Mouse (Mus musculus) kidney, embryonic 16.5 days (tissue): ENCODE measurements around the gene Itga2. TPM values are rescaled to one million over a fixed set of nuclear protein-coding genes. Genes with fewer than 3 reads are reported as not detected.
A peak's percentile ranks its signal among the peaks of the same experiment; 100 is the strongest.

Experiments used
- ATAC-seq: fragments of 200-750 bp; cut with Nextera tagmentation; 2 replicates; pipeline ENCODE4 v1.8.0; 2017; ENCODE audit warnings: moderate TSS enrichment; ENCODE audit not compliant: low FRiP score, low TSS enrichment
- H3K27ac ChIP-seq: fragments of 300-500 bp; sonication (generic); 2 replicates; pipeline ENCODE4 v1.5.1; 2014; ENCODE audit warnings: low read length
- H3K27me3 ChIP-seq: fragments of 300-500 bp; sonication (generic); 2 replicates; pipeline ENCODE4 v1.6.1; 2014; ENCODE audit warnings: low read length, control low read depth, mixed read lengths; ENCODE audit not compliant: insufficient read depth
- H3K36me3 ChIP-seq: fragments of 300-500 bp; sonication (generic); 2 replicates; pipeline ENCODE4 v1.6.1; 2014; ENCODE audit warnings: low read length, control low read depth, mixed read lengths; ENCODE audit not compliant: insufficient read depth
- H3K4me1 ChIP-seq: fragments of 300-500 bp; sonication (generic); 2 replicates; pipeline ENCODE4 v1.6.1; 2014; ENCODE audit warnings: low read length, control low read depth, mixed read lengths; ENCODE audit not compliant: insufficient read depth
- H3K4me2 ChIP-seq: fragments of 300-500 bp; sonication (generic); replicated peaks from 2 replicates; pipeline ENCODE4 v1.6.1; 2014; ENCODE audit warnings: low read depth, low read length
- H3K4me3 ChIP-seq: fragments of 300-500 bp; sonication (generic); 2 replicates; pipeline ENCODE4 v1.5.1; 2014; ENCODE audit warnings: mild to moderate bottlenecking, low read length
- H3K9ac ChIP-seq: fragments of 300-500 bp; sonication (generic); replicated peaks from 2 replicates; pipeline ENCODE4 v1.6.1; 2014; ENCODE audit warnings: low read length
- H3K9me3 ChIP-seq: fragments of 300-500 bp; sonication (generic); 2 replicates; pipeline ENCODE4 v1.6.1; 2016; ENCODE audit warnings: low read length, control low read depth
- WGBS: fragments of 180-500 bp; shearing (Covaris S2); extraction: QIAGEN DNeasy Blood & Tissue Kit; methylation state at CpG from one replicate; pipeline ENCODE4 v1.1.7; 2014; 5-methylcytosine and 5-hydroxymethylcytosine counted together
- polyA plus RNA-seq: library from polyadenylated mRNA; unstranded; fragments of >200 nt; fragmentation: Nextera tagmentation; extraction: Ambion mirVana; gene quantifications from 2 replicates; pipeline ENCODE4 v1.2.1, GENCODE M21; 2015

Gene Itga2
- polyA plus RNA-seq, 1 experiment from 2014 or later = 2.4 TPM

DNA sequence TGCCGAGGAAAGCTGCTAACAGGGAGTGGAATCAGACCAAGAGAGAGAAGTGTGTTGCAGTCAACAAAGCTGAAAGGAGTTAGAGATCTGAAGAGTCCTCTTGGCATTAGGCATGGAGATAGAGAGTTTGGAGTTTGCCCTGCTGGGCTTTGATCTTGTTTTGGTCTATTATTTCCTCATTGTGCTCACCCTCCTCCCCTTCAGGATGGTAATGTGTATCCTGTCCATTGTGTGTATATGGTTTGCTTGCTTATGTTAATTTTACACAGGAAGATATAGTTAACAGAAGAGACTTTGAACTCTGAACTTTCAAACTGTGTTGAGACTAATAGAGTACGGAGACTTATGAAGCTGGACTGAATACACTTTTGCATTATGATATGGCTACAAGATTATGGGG lies 128.9 kb downstream of the Itga2 start:
- WGBS = 84% methylated on average over 2 of the region's 2 CpGs
- ATAC-seq = no peak
- H3K27ac ChIP-seq = no peak overlapping the region

DNA sequence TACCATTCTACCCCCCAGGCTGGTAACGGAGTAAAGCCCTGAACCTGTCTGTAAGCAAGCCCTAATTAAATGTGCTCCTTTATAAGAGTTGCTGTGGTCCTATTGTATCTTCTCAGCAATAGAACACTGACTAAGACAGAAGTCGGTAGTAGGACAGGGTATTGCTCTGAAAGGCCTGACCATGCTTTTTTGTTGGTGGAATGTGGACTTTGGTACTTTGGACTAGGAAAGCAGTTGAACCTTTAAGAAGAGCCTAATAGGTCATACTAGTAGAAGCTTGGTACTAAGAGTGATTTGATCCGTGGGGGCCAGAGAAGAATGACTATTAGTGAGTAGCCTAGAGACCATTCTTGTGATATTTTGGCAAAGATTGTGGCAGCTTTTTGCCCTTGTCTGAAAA lies 130.0 kb downstream of the Itga2 start:
- ATAC-seq = no peak
- no peaks in the 10 kb centered on the region for H3K27me3 ChIP-seq
- no peaks in the 10 kb centered on the region for H3K4me1 ChIP-seq
- no peaks in the 10 kb centered on the region for H3K36me3 ChIP-seq
- peaks cover 3% of the 10 kb centered on the region; the same call in 1 of the 2 replicates for H3K9me3 ChIP-seq
- H3K4me2 ChIP-seq = no peak overlapping the region
- no peak overlapping the region for H3K9ac ChIP-seq
- H3K27ac ChIP-seq = no peak overlapping the region
- WGBS = 81% methylated on average over 3 of the region's 3 CpGs
- H3K4me3 ChIP-seq = no peak overlapping the region

More for the DNA sequence above, 128.9 kb downstream of the Itga2 start:
- no peak overlapping the region for H3K4me3 ChIP-seq
- no peaks in the 10 kb centered on the region for H3K36me3 ChIP-seq
- H3K9me3 ChIP-seq = no peaks in the 10 kb centered on the region
- no peak overlapping the region for H3K4me2 ChIP-seq
- H3K27me3 ChIP-seq = no peaks in the 10 kb centered on the region
- no peaks in the 10 kb centered on the region for H3K4me1 ChIP-seq
- no peak overlapping the region for H3K9ac ChIP-seq

DNA sequence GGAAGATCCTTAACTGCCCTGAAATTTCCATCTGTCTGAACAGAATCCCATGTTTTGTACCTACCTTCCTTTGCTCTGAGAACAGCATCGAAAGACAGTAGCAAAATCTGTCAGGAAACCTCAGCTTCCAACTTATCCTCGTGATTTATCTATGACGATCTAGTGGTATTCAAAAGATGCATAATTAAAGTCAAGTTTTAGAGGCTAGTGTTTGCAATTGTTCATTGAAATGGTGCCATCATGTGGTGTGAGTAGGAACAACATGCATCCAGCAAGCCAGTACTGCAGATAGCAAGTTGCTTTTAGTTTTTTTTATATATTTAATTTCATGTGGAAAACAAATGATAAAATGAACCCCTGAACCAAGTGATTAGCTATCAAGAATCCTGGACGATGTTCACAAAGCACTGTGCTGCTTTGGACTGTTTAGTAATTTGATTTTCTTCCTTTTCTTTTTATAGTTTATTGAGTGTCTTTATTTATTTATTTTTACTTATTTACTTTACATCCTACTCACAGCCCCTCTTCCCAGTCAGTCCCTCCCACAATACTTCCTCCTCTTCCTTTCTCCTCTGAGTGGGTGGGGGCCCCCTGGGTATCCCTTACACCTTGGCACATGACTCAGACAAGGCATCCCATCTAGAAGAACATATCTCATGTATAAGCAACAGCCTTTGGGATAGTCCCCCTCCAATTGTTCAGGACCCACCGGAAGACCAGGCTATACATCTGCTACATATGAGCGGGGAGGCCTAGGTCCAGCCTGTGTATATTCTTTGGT lies 138.5 kb downstream of the Itga2 start:
- WGBS = 47% methylated on average over 6 of the region's 6 CpGs
- no peaks in the 10 kb centered on the region for H3K36me3 ChIP-seq
- ATAC-seq = 0 out of 2 replicates have a peak, but pooled peaks have one; percentile 9
- H3K27me3 ChIP-seq = no peaks in the 10 kb centered on the region
- no peak overlapping the region for H3K9ac ChIP-seq
- peaks cover 3% of the 10 kb centered on the region; the same call in 1 of the 2 replicates for H3K9me3 ChIP-seq
- no peak overlapping the region for H3K27ac ChIP-seq
- H3K4me2 ChIP-seq = no peak overlapping the region
- no peaks in the 10 kb centered on the region for H3K4me1 ChIP-seq
- no peak overlapping the region for H3K4me3 ChIP-seq

DNA sequence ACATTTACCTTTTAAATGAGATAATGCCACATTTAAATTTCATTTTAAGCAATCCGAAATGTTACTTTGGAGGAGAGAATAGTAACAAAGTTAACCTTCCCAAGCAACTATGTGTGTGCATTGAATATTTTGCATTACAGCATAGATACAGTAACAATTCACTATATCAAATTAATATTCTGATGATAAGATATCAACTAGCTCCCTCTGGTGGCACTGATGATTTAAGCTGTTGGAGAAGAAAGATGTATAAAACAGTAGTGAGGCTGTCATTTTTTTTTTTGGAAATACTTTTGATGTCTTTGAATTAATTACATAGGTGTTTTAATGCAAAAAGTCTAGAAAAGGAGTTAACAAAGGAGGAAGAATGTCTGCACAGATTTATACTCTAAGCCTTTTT lies 140.4 kb downstream of the Itga2 start:
- WGBS = 75% methylated on average over 1 of the region's 1 CpGs
- H3K4me2 ChIP-seq = no peak overlapping the region
- no peaks in the 10 kb centered on the region for H3K27me3 ChIP-seq
- ATAC-seq = no peak
- no peaks in the 10 kb centered on the region for H3K4me1 ChIP-seq
- no peaks in the 10 kb centered on the region for H3K9me3 ChIP-seq
- H3K27ac ChIP-seq = no peak overlapping the region
- H3K36me3 ChIP-seq = no peaks in the 10 kb centered on the region
- H3K4me3 ChIP-seq = no peak overlapping the region
- no peak overlapping the region for H3K9ac ChIP-seq

Other genes with a start within 250 kb of the Itga2 start
- gene Mocs2, start 113.9 kb downstream of the Itga2 start, polyA plus RNA-seq = 80.9 and 86.7 TPM in 2 replicates
- gene Pelo, start 158.1 kb upstream of the Itga2 start, polyA plus RNA-seq = 5.8 and 7.5 TPM in 2 replicates
- 6.7 and 8.8 TPM in 2 replicates for gene Gm49395, start 169.8 kb upstream of the Itga2 start, polyA plus RNA-seq
- 32.2 and 32.5 TPM in 2 replicates for gene Itga1, start 169.9 kb upstream of the Itga2 start, polyA plus RNA-seq